Mouse (Mus musculus) limb, embryonic 14.5 days (tissue): ENCODE measurements around the gene Tenm2. TPM values are rescaled to one million over a fixed set of nuclear protein-coding genes. Genes with fewer than 3 reads are reported as not detected.

Source experiments
- ATAC-seq: fragments of 200-750 bp; cut with Nextera tagmentation; 2 replicates; pipeline ENCODE4 v1.8.0; 2017; ENCODE audit warnings: low read depth, moderate number of reproducible peaks, moderate TSS enrichment; ENCODE audit not compliant: low FRiP score
- DNase-seq: peaks from one replicate; pipeline ENCODE4 v3.0.0-alpha.2; 2015; ENCODE audit warnings: low spot score
- H3K27ac ChIP-seq: fragments of 300-500 bp; sonication (generic); replicated peaks from 2 replicates; pipeline ENCODE4 v1.5.1; 2014; ENCODE audit warnings: low read depth, mild to moderate bottlenecking, low read length, moderate library complexity, mixed read lengths
- H3K27me3 ChIP-seq: fragments of 300-500 bp; sonication (generic); 2 replicates; pipeline ENCODE4 v1.6.1; 2014; ENCODE audit warnings: low read length, mixed read lengths; ENCODE audit not compliant: control insufficient read depth, insufficient read depth
- H3K36me3 ChIP-seq: fragments of 300-500 bp; sonication (generic); 2 replicates; pipeline ENCODE4 v1.6.1; 2014; ENCODE audit warnings: mild to moderate bottlenecking, low read length, moderate library complexity, mixed read lengths; ENCODE audit not compliant: control insufficient read depth, insufficient read depth
- H3K4me1 ChIP-seq: fragments of 300-500 bp; sonication (generic); 2 replicates; pipeline ENCODE4 v1.6.1; 2014; ENCODE audit warnings: antibody characterized with exemption, low read length, mixed read lengths; ENCODE audit not compliant: control insufficient read depth, insufficient read depth
- H3K4me2 ChIP-seq: fragments of 300-500 bp; sonication (generic); replicated peaks from 2 replicates; pipeline ENCODE4 v1.6.1; 2014; ENCODE audit warnings: low read depth, mild to moderate bottlenecking, low read length, moderate library complexity; ENCODE audit not compliant: severe bottlenecking
- H3K4me3 ChIP-seq: fragments of 300-500 bp; sonication (generic); replicated peaks from 2 replicates; pipeline ENCODE4 v1.5.1; 2014; ENCODE audit warnings: low read length
- H3K9ac ChIP-seq: fragments of 300-500 bp; sonication (generic); 2 replicates; pipeline ENCODE4 v1.6.1; 2014; ENCODE audit warnings: mild to moderate bottlenecking, low read depth, low read length, moderate library complexity; ENCODE audit not compliant: severe bottlenecking
- H3K9me3 ChIP-seq: fragments of 300-500 bp; sonication (generic); 2 replicates; pipeline ENCODE4 v1.6.1; 2016; ENCODE audit warnings: low read length; ENCODE audit not compliant: control insufficient read depth
- POLR2A ChIP-seq: fragments of 200-500 bp; IDR thresholded peaks from 2 replicates; pipeline ENCODE4 v1.8.0; 2012; ENCODE audit warnings: inconsistent platforms, mild to moderate bottlenecking, moderate library complexity, borderline replicate concordance; ENCODE audit not compliant: insufficient read depth, insufficient read length; ENCODE audit errors: extremely low read depth
- WGBS: fragments of 180-500 bp; shearing (Covaris S2); extraction: QIAGEN DNeasy Blood & Tissue Kit; methylation state at CpG from one replicate; pipeline ENCODE4 v1.1.7; 2014; 5-methylcytosine and 5-hydroxymethylcytosine counted together
- polyA plus RNA-seq, 2 experiments: library from polyadenylated mRNA; depleted of rRNA in 1 of 2; stranded (reverse) in 1 of 2; unstranded in 1 of 2; fragments of >200 nt; fragmentation: Nextera tagmentation in 1 of 2; extraction: Ambion mirVana in 1 of 2; gene quantifications; 2 replicates each; pipeline versions ENCODE4 v1.2.1 to v1.2.3; 2012 to 2014

The Tenm2 gene
- polyA plus RNA-seq, 2 experiments = 3.7 to 5.6 TPM

GRCm38 (mm10) chr11:36997668-36998067 lies 238.1 kb downstream of the Tenm2 start:
- Histone ChIP-seq H3K4me2 (no peak overlapping the region), H3K27ac (no peak overlapping the region), H3K4me1 (no peaks in the 10 kb centered on the region), H3K9me3 (no peaks in the 10 kb centered on the region), H3K4me3 (no peak overlapping the region), H3K27me3 (no peaks in the 10 kb centered on the region), H3K36me3 (no peaks in the 10 kb centered on the region), H3K9ac (no peak overlapping the region)
- 48% methylated on average over 3 of the region's 3 CpGs for WGBS
- TF ChIP-seq POLR2A = no peak
- no peak for ATAC-seq
- no peak for DNase-seq

GRCm38 (mm10) chr11:36990895-36991294 lies 244.9 kb downstream of the Tenm2 start:
- Histone ChIP-seq H3K27me3 (no peaks in the 10 kb centered on the region), H3K4me3 (no peak overlapping the region), H3K9me3 (no peaks in the 10 kb centered on the region), H3K27ac (no peak overlapping the region), H3K9ac (no peak overlapping the region), H3K4me2 (no peak overlapping the region), H3K36me3 (no peaks in the 10 kb centered on the region), H3K4me1 (no peaks in the 10 kb centered on the region)
- no peak for TF ChIP-seq POLR2A
- 66% methylated on average over 3 of the region's 3 CpGs for WGBS
- no peak for DNase-seq
- no peak for ATAC-seq

- Histone ChIP-seq H3K4me1 (no peaks in the 10 kb centered on the region), H3K9ac (no peak overlapping the region), H3K27me3 (no peaks in the 10 kb centered on the region), H3K4me3 (no peak overlapping the region), H3K4me2 (no peak overlapping the region), H3K27ac (no peak overlapping the region), H3K36me3 (no peaks in the 10 kb centered on the region), H3K9me3 (no peaks in the 10 kb centered on the region)
- TF ChIP-seq POLR2A = no peak
- ATAC-seq (no peak), DNase-seq (peak; percentile 44)
- 38% methylated on average over 5 of the region's 5 CpGs for WGBS
These were observed 246.8 kb downstream of the Tenm2 start for GRCm38 (mm10) chr11:36988776-36989565.

GRCm38 (mm10) chr11:36974142-36974541 lies 261.6 kb downstream of the Tenm2 start:
- H3K9me3 ChIP-seq = no peaks in the 10 kb centered on the region
- DNase-seq = no peak
- no peak overlapping the region for H3K4me2 ChIP-seq
- no peak for TF ChIP-seq POLR2A
- no peak for ATAC-seq
- H3K9ac ChIP-seq = no peak overlapping the region
- H3K36me3 ChIP-seq = no peaks in the 10 kb centered on the region
- H3K27me3 ChIP-seq = no peaks in the 10 kb centered on the region
- H3K4me1 ChIP-seq = no peaks in the 10 kb centered on the region
- 71% methylated on average over 2 of the region's 2 CpGs for WGBS
- H3K27ac ChIP-seq = no peak overlapping the region
- H3K4me3 ChIP-seq = no peak overlapping the region

- DNase-seq = no peak
- H3K9me3 ChIP-seq = no peaks in the 10 kb centered on the region
- no peaks in the 10 kb centered on the region for H3K27me3 ChIP-seq
- H3K27ac ChIP-seq = no peak overlapping the region
- no peaks in the 10 kb centered on the region for H3K36me3 ChIP-seq
- no peak for TF ChIP-seq POLR2A
- no peaks in the 10 kb centered on the region for H3K4me1 ChIP-seq
- H3K4me2 ChIP-seq = no peak overlapping the region
- no peak overlapping the region for H3K9ac ChIP-seq
- no peak overlapping the region for H3K4me3 ChIP-seq
- 68% methylated on average over 5 of the region's 5 CpGs for WGBS
- ATAC-seq = no peak
These were observed 277.7 kb downstream of the Tenm2 start for GRCm38 (mm10) chr11:36958102-36958501.
